Mouse (Mus musculus) megakaryocyte, adult 5-6 weeks (primary cell): ENCODE results near the gene Cpa1. TPM values are rescaled to one million over a fixed set of nuclear protein-coding genes. Genes with fewer than 3 reads are reported as not detected.

Source experiments
- ATAC-seq: 2 replicates; pipeline ENCODE4 v1.8.0; 2016; ENCODE audit warnings: mild to moderate bottlenecking, inconsistent platforms; ENCODE audit not compliant: poor library complexity, severe bottlenecking
- total RNA-seq, 2 experiments: library from RNA; stranded (forward) in 1 of 2; stranded (reverse) in 1 of 2; fragments of 153-499, 151-499 nt in 1 of 2; fragments of 221-1000, 200-1000 nt in 1 of 2; gene quantifications; 2 replicates each; pipeline versions ENCODE4 v1.2.3 to v1.2.4; 2015 to 2017

The Cpa1 gene
- total RNA-seq, 2 experiments from 2014 or later, result not detected

DNA sequence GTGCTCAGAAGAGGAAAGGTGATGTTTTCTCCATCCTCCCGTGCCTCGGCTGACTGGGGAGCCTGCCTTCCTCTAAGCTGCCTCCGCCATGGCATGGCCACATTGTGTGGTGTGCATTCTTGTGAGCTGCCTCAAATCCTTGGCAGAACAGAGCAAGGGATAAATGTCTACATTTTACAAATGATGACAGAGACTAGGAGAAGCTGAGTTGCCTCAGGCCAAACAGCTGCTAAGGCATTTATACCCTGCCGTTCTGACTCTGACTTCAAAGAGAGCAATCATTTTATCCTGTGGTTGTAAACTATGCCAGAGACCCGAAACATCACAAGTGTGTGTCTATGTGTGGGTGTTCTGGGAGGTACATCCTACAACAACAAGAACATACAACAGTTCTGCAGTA, 28.6 kb downstream of the Cpa1 start:
- ATAC-seq, result no peak

DNA sequence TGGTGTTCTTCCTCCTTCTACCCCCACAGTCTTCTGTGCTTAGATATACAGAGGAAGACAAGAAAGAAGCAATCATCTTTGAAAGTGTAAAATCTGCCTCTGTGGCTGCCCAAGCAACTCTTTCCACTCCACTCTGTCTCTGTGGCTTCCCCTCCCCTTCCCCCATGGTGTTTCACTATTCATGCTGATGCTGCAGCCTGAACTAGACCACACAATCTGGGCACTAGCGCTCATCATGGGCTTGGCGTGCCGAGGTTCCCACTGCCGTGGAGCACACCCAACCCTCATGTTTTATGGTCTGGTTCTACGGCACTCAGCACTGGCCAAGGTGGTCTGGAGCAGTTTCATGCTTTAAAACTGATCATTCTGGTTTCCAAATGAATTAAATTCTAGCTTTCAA, 32.7 kb downstream of the Cpa1 start:
- ATAC-seq, result no peak

DNA sequence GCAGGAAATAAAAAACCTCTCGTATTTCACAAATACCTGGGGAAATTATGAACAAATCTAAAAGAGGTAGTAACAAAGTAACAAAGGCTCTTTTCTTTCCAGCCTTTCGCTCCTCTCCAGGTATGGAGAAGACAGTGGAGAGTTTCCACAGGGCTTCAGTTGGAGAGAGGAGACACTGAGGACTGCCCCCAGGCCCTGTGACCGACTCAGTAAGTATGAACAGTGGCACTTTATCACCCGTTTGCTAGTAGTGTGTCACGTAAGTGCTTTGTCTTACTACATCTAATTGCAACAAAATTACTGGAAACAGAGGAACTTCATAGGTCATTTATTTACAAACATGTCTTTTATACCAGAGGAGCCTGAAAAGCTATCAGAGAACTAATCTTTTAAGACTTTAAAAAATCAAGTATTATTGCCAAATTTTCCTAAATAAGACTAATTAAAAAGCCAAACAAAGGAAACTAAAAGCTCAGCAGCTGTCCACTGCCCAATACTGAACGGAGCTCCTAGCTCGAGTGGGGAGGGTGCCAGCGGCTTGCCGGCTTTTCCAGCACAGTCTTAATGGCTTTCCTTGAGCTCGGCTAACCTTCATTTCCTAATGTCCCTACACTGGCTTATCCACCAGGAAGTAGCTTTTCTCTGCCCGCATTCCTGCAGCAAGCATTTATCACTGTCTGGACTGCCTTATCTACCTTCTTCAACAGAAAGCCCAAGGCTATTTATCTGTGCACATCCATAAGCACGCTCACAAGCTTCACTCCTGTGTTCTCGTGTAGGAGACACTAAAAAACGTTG, 34.9 kb downstream of the Cpa1 start:
- ATAC-seq, result no peak

DNA sequence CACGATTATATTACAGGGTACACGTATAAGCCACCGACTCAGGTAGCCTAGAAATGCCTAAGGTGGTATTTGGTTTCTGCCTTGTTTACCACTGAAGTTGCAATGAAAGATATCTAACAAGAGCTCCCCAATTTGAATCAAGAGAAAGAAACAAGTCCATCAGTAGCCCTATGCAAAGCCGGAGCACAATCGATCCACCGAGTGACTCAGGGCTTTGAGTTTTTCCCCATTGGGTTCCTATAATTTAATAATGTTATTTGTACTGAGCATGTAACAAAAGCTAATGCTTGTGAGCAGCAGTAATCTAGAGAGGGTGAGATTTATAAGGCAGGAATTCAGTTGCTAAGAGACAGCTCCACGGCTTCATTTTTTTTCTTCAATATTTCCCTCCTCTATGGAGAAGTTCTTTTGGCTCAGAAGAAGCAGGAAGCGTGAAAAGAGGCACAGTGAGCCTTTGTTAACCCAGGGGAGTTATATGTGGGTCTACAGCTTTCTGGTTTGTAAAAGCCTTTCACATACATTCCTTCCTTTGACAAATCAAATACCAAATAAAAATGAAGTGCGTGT, 35.8 kb downstream of the Cpa1 start:
- no peak for ATAC-seq

DNA sequence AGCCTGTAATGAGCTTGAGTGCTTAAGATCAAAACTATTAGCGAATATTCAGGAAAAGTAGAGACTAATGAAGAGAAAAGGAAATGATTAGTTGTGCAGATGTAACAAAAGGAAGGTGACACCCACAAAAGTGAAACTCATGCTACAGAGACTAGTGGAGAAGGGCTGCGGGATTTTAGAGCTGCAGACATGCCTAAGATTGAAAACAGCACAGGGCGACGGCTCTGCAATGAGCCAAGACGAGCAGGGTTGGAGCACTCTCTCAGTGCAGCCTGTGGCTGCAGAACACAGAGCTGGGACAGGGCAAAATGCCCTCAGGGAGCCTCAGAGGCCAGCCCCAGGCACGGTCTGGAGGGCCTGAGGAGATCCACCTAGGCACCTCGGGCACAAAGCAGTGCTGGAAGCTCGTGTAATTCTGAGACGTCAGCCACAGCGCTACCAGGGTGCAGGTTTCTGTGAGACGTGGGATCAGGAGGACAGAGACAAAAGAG, 36.3 kb downstream of the Cpa1 start:
- no peak for ATAC-seq

DNA sequence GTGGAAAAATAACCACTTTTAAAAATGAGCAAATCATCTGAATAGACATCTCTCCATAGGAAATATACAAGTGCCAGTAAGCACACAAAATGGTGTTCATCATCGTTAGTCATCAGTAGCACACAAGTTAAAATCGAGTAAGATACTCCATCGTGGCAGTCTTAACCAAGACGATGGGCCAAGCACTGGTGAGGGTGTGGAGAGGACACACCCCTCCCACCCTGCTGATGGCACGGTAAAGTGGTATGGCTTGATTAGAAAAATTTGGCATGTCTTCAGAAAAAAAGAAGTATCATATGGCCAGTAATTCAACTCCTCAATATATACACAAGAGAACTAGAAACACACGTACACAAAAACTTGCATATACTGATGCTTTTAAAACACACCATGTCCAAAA, 37.5 kb downstream of the Cpa1 start:
- ATAC-seq, result no peak

DNA sequence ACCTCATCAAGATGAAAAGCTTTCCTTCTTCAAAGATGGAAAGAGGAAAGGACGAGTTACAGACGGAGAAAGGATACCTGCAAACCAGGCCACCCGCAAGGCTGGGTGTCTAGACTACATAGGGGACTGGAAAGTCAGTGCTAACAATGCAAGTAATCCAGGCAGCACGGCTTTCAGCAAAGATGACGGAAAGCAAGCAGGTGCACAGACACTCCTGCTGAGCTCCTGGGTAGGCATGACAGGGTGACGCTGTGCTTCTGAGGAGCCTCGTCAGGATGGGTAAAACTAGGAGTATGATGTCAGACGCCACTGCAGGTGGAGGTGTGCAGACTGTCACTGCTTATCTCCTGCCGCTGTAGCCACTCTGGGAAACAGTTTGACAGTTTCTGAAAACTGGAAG, 38.6 kb downstream of the Cpa1 start:
- ATAC-seq, result no peak

DNA sequence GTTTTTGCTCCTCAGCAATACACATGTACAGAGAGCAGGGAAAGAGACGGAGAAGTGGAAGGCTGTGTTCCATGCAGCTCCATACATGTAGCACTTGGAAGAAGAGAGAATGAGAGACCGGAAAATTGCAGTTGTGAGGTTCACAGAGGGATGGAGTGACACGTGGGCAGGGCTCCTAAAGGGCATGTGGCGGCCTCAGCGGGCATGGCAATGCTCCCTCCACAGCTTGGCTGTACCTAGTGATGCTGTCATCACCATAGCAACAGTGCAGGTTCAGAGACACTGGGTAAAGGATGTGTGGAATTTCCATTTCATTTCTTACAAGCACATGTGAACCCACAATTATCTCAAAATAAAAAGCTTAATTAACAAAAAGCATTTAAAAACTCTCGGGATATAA, 39.5 kb downstream of the Cpa1 start:
- ATAC-seq, result no peak

DNA sequence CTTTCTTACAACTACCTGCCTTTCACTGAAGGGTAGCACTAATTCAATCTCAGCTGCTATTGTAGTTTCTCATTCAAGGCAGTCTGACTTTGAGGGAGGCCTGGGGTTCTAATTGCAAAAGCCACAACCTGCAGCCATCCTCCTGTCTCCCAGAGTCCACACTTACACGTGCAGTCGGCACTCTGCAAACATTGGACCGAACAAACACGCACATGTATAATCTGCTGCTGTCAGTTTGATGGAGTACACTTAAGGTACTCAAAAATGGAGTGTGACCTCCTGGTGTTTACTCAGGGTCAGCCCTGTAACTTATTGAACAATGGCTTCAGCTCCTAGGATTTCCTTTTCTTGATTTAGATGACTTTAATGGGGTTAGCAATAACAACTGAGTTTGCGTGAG, 40.5 kb downstream of the Cpa1 start:
- no peak for ATAC-seq

DNA sequence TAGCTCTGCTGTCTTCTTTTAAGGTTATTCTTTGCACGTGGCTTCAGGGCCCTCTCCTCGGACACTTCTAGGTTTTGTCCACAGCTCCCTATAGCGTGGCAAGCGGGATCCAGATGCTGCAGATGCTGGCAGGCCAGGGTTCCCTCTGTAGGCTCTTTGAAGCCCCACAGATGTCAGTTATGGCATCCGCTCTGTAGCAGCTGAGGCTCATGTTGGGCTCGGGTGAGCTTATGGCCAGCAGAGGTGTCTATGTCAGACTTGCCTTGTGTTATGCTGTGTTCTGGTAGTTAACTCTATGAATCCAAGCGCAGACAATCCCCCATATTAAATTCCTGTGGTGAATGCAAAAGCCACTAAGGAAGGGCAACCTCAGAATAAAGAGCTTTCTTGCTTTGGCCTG, 41.4 kb downstream of the Cpa1 start:
- ATAC-seq, result no peak

DNA sequence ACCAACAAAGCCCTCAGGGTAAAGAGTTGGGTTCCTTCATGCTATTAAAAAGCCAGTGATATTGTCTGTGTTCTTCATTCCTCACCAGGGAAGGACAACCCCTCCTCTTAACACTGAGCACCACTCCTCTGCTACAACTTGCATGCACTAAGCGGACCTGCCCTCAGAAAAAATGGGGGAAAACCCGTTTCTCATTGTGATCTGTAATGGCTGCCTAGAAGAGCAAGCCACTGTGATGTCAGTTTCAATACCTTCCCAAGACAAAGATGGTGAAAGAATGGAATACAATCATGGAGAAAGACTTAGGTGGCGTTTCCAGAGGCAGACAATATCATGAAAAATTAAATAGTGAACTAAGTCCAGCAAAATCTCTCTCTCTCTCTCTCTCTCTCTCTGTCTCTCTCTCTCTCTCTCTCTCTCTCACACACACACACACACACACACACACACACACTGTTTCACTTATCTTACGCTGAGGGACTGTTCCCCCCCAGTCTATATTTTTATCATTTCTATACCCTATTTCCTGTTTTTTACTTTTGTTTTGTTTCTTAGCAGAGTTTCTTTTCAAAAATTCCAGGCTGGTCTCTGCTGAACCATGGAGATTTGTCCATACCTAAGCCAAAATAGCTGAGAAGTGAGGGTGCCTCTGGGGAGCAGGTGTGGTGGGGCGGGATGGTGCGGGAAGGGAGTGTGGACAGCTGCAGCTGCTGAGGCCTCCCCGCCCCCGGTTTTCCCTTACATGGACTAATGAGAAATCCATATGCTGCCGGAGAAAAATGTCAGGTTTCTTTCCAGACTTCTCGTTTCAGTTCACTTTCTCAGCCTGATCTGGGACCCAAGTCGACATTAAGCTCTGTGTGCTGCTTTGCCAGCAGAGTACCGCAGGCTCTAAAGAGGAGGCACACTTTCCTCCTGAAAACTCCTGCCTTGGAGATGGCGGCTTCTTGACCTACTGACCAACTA, 43.2 kb downstream of the Cpa1 start:
- no peak for ATAC-seq

DNA sequence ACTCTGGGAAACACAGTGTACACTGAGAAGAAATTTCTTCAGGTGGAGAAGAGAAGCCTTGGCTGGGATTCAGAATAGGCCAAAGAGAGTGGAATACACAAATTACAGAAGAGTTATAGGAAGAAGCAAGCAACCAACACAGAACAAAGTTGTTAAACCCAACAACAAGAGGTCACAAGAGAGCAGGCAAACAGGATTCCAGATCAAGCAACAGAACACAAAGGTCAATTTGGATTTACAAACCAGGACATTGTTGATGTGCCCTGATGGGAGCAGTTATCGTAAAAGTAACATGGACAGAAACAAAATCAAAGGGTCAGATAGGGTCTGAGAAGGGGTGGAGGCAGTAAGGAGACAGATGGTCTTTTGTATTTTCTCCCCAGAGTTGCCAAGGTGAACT, 45.6 kb downstream of the Cpa1 start:
- ATAC-seq, result no peak

DNA sequence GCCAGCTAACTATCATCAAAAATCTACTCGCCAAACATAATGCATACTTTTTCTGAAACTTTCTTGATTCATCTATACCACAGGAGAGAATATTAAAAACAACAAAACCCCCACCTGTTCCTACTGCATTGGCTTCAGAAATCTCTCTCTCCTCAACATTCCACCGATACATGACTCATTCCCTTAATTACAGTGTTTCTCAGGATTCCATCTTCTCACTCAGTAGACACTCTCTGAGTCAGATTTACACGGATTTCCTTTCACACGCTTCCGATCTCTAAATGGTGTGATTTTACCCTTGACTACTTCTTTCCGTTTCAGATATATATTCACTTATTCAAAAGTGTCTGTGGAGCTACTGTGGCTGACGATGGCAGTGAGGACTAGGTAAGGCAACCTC, 48.2 kb downstream of the Cpa1 start:
- no peak for ATAC-seq

DNA sequence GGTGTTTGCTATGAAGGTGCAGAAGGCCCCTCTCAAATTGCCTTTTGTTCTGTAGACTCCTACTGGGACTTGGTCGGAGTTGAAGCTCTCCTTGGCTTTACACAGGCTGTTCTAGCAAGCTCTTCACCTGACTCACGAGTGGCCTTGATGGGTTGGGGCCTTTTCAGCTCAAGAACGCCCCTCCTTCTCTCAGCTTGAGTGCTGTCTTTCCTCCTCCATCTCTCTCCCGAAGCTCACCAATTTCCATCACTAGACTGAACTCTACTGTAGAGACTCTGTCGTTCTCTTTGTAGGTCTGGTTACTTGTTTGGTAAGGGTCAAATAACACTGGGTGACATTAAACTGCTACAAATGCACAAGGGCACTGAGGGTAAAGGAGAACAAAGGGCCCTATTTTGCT, 53.8 kb downstream of the Cpa1 start:
- ATAC-seq, result no peak

DNA sequence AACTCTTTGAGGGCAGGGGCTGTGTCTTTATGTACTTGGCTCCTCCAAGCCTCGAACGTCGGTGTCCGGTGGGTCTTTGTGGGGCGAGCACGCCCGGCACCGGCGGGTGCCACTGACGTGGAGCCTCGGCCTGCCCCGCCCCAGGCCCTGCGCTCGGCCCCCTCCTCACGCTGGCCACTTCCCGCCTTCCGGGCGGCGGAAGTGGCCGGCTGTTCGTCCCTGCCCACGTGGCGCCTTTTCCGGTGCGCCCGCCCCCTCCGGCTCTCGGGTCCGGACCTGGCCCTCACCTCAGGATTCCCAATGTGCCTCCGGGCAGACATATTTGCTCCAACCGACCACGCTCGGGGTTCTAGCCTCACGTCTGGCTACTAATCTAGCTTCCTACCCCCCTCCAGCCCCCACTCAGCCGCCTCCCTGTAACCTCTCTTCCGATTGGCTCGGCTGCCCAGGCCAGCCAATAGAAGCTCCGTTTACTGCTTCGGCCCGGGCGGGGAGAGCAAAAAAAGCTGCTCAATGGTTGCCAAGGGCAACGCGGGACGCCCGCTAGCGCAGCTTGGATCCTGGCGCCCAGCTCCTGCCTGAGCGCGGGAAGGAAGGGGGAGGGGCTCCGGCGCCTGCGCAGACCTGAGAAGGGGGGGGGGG, 54.5 kb downstream of the Cpa1 start, which contains the start of gene Cep41:
Gene Cep41 (minus strand): TSS at position 400 of the 642 bp plus-strand sequence.
- peak; percentile 99 for ATAC-seq

DNA sequence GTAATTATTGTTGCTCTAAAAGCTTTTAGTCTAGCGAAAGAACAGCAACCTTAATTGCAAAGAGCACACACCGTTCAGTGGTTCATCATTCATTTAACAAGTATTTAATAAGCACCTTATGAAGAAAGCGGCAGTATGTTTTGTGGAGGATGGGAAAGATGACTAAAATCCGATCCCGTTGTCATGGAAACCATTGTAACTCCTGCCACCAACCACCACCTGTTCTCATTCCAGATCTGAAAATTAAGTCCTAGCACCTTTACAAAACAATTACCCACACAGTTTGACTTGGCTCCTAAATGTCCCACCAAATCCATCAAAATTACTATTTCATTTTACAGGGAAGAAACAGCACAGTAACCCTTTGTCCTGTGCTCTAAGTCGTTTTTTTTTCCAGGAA, 55.2 kb downstream of the Cpa1 start:
- ATAC-seq, result no peak

Other genes starting within 250 kb of the Cpa1 start
- gene Zc3hc1, start 248.2 kb upstream of the Cpa1 start, total RNA-seq (2015), result 17.3 and 18.3 TPM in 2 replicates
- gene Zc3hc1, start 248.2 kb upstream of the Cpa1 start, total RNA-seq (2017), result 21.5 and 24.8 TPM in 2 replicates
- gene Klhdc10, start 237.3 kb upstream of the Cpa1 start, total RNA-seq (2015), result 14.5 and 16.4 TPM in 2 replicates
- gene Klhdc10, start 237.3 kb upstream of the Cpa1 start, total RNA-seq (2017), result 35.3 and 40.8 TPM in 2 replicates
- gene Tmem209, start 129.4 kb upstream of the Cpa1 start, total RNA-seq (2015), result 40.3 and 42.3 TPM in 2 replicates
- gene Tmem209, start 129.4 kb upstream of the Cpa1 start, total RNA-seq (2017), result 24.0 and 39.0 TPM in 2 replicates
- 0.68 TPM in 1 of 2 replicates, not detected in the other for gene Ssmem1, start 129.4 kb upstream of the Cpa1 start, total RNA-seq (2015)
- 0.44 and 1.1 TPM in 2 replicates for gene Ssmem1, start 129.4 kb upstream of the Cpa1 start, total RNA-seq (2017)
- 0.27 TPM in 1 of 2 replicates, not detected in the other for gene Cpa2, start 97.6 kb upstream of the Cpa1 start, total RNA-seq (2015)
- gene Cpa2, start 97.6 kb upstream of the Cpa1 start, total RNA-seq (2017), result not detected in 2 replicates
- gene Cpa4, start 70.8 kb upstream of the Cpa1 start, total RNA-seq (2015), result not detected in 2 replicates
- gene Cpa4, start 70.8 kb upstream of the Cpa1 start, total RNA-seq (2017), result not detected in 2 replicates
- gene Cpa5, start 28.2 kb upstream of the Cpa1 start, total RNA-seq (2015), result not detected in 2 replicates
- not detected in 2 replicates for gene Cpa5, start 28.2 kb upstream of the Cpa1 start, total RNA-seq (2017)
- 3.5 and 6.0 TPM in 2 replicates for gene Cep41, start 54.5 kb downstream of the Cpa1 start, total RNA-seq (2015)
- 2.0 and 3.1 TPM in 2 replicates for gene Cep41, start 54.5 kb downstream of the Cpa1 start, total RNA-seq (2017)
- not detected in 2 replicates for gene Mest, start 84.3 kb downstream of the Cpa1 start, total RNA-seq (2015)
- 0.07 and 0.20 TPM in 2 replicates for gene Mest, start 84.3 kb downstream of the Cpa1 start, total RNA-seq (2017)